Mouse (Mus musculus): ENCODE data around the gene Stard13.

GRCm38 (mm10) chr5:151125985-151126607 lies 107.5 kb downstream of the Stard13 start:
- TF ChIP-seq POLR2A (IDR thresholded peaks at IDR 0.05; ENCODE audit: control insufficient read depth in 1 of 2, insufficient read depth in 1 of 2, low read depth in 1 of 2, low read length in 2 of 2, poor library complexity in 1 of 2) (no peak), TAL1 (IDR thresholded peaks at IDR 0.05; ENCODE audit: low read length) (no peak), ZC3H11A (IDR thresholded peaks at IDR 0.05; ENCODE audit: low read depth, low read length) (no peak), CTCF (IDR thresholded peaks at IDR 0.05 in 2 of 3, conservative IDR thresholded peaks at IDR 0.05 in 1 of 3; ENCODE audit: control insufficient read depth in 1 of 3, insufficient read depth in 1 of 3, low read depth in 2 of 3, low read length in 3 of 3, poor library complexity in 1 of 3, severe bottlenecking in 1 of 3) (no peak), EP300 (IDR thresholded peaks at IDR 0.05; ENCODE audit: low read depth in 1 of 2, low read length in 2 of 2) (no peak), MAX (IDR thresholded peaks at IDR 0.05; ENCODE audit: low read length) (no peak), UBTF (IDR thresholded peaks at IDR 0.05; ENCODE audit: borderline replicate concordance, insufficient read depth, low read depth, low read length) (no peak), CHD2 (IDR thresholded peaks at IDR 0.05; ENCODE audit: low read length) (no peak), E2F4 (IDR thresholded peaks at IDR 0.05; ENCODE audit: borderline replicate concordance, low read depth, low read length) (no peak), GATA1 (IDR thresholded peaks at IDR 0.05; ENCODE audit: low read depth, low read length) (no peak), POLR2AphosphoS5 (IDR thresholded peaks at IDR 0.05; ENCODE audit: borderline replicate concordance, low read depth, low read length) (no peak)

Measured in MEL (cell line).